Mouse (Mus musculus) cerebellum, adult 9-10 months (tissue): ENCODE data around the gene Vmn2r93.

Source experiments
- DNase-seq: peaks from one replicate; pipeline ENCODE4 v3.0.0; 2022

Vmn2r93 gene

DNA sequence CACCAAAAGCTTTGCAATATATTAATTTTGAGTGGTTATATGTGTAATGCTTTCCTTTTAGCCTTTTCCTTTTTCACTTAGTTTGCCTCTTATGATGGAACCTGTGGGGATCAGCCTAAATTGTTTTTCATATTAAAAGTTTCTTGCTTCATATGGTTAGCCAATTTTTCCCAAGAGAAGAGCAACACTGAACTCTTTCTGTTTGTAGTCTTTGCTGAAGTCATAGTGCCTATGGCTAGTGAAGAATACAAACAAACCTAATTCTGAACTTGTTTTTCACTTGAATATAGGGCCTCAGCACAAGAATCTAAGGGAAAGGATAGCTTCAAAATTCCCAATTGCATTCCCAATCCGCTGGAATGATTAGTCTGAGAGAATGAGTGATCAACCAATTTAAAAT lies at the start of gene Vmn2r93:
TSS of gene Vmn2r93 (plus strand) at position 301 of the 400 bp plus-strand sequence.
- DNase-seq, result no peak

DNA sequence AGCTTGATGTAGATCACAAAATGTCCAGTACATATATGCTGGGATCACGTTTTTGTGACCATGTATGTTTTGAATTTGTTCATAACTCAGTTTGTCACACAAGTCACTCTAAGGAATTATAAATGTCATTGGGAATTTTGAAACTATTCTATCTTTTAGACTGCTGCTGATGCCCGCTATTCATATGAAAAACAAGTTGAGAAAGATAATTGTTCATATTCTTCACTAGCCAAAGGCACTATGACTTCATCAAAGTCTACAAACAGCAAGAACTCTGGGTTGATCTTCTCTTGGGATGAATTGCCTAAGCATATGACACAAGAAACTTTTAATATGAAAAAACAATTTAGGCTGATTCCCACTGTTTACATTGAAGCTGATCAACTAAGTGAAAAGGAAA lies 20.2 kb upstream of the Vmn2r93 start, which contains the start of gene Vmn2r94:
TSS of gene Vmn2r94 (minus strand) at position 101 of the 400 bp plus-strand sequence.
- no peak for DNase-seq

DNA sequence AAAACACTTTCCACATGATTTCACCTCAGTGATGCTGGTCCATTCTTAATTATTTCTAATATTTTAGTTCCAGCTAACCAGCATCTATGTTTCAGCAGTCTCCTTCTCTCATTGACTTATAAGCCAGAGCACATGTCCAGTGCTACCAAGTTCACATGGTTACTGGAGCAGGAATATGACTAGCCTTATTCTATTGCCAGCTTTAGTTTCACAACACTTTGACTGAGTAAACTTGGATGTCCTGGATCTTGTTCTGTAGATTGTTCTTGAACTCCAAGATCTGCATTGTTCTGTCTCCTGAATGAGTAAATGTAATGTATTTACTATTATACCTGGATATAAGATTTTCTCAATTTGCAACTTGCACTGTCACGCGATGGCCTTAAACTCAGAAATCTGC lies 25.1 kb downstream of the Vmn2r93 start:
- DNase-seq, result no peak

DNA sequence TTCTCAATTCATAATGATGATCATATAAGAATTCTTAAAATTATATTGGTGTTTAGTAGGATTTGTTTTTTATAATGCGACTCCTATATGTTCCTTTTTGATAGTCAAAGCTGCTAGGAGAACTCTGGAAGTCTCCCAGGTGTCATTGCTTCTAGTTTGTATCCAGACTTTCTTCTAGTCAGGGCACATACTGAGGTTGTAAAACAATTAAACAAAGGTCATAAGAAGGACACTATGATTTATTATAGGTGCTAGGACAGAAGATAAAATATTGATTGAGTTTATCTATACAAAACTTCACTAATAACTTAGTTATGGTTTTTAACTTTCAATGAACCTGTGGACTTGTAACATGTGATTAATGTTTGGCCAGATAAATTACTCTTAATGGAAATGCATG lies 62.1 kb downstream of the Vmn2r93 start:
- no peak for DNase-seq

DNA sequence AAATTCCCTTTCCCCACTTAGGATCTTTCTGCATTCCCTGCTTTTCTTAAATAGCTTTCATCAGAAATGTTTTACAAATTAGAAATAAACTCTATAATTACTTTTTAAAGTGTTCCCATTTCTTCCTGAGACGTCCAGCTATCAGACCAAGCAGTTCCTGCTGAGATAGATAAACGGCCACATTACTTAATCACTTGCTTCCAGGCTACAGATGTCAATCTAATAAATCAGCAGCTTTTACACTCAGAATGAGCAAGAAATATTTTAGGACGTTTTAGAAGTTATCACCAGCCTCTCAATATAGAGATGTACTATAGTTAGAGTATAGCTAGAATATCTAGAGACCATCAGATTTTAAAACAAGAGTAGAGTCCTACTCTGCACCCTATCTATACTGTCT lies 62.7 kb downstream of the Vmn2r93 start:
- DNase-seq, result no peak
